Mouse (Mus musculus): ENCODE results near the gene Isoc2b.
A peak's percentile ranks its signal among the peaks of the same experiment; 100 is the strongest.
"Not testable (repeated sequence)": the region's sequence is repeated elsewhere in the genome, so short reads cannot be mapped to it uniquely, and the experiment has no call there.

The Isoc2b gene

DNA sequence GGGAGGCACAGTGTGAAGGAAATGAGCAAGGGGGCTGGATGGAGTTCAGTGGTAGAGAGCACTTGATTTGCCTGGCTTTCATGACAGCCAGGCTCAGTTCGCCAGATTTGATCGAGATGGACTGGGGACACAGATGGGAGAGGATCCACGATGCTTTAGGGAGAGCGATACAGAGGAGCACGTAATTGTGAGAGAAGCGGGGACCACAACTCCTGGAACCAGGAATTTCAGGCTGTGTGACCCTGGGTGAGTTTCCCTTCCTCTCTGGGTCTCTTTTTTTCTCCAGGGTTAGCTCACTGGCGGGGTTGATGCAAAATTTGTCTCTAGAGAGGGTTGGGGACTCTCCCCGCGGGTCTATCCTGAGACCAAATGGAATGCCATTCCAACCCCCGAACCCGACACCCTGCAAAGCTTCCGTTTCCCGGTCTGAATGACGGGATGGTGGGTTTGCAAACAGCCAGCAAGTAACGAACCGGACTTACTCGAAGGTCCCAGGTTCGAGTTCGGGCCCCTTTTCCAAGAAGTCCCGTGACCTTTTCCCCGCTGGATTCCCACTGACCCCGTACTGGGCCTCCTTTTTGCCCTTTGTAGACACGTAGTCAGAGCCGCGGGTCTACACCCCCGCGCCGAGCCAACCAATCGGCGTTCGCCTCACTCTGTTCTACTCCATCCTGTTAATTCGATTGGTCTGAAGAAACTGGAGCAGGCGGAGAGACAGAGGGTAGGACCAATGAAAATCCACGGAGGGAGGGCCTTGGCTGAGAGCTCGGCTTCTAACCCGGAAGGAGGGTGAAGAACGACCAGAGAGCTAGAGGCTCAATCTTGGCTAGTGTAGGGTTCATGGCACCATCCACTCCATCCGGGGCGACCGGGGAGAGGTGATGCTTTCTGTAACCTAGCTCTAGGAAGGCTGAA is 4.2 kb downstream of the Isoc2b start:
- peak; percentile 96 to 97 for DNase-seq

- DNase-seq = peak; percentile 50 to 71
Measured at GRCm38 (mm10) chr7:4865090-4865489, 5.0 kb downstream of the Isoc2b start.

DNA sequence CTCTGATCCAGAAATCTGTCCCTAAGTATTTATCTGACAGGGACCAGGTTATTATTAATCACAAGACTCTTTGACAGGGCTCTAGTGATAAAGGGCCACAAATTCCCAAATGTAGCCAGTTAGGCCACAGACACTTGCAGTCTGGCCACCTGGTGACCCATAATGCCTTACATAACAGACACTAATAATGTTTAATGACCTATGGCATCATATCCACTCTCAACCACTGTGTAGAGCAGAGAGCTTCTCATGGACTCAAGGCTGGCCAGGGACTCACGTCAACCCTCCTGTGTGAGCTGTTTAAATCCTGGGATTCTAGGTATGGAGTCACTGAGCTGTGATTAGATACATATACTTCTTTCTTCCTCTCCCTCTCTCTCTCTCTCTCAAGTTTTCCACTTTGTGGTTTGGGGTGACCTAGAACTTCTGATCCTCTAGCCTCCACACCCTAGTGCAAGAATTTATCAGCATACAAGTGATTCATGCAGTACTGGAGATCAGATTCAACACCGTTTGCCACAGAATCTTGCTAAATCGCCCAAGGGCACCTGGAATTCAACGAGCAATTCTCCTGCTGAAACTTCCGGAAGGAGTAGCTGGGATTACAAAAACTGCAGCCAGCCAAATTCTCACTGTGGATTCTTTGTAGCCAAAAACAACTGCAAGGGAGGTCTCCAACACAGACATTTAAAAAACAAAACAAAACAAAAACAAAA is 5.8 kb downstream of the Isoc2b start:
- DNase-seq = no peak

DNA sequence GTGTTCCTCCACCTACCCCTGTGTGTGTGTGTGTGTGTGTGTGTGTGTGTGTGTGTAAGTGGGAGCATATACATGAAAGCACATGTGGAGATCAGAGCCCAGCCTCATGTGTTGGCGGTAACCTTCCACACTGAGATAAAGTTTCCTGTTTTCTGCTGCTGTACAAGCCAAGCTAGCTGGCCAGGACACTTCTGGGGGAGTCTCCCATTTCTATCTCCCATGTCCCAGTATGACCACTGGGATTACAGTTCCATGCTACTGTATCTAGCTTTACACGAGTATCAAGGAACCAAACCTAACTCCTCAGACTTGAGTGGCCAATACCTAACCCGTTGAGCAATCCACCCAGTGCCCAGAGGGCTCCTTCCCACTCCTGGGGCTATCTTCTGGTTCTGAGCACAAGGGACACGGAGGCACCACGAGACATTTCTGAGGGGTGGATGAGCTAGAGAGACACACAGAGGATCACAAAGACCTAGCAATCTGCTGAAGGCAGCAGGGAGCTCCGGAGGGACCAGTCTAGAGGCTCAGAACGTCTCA is 6.4 kb downstream of the Isoc2b start:
- no peak for DNase-seq

DNA sequence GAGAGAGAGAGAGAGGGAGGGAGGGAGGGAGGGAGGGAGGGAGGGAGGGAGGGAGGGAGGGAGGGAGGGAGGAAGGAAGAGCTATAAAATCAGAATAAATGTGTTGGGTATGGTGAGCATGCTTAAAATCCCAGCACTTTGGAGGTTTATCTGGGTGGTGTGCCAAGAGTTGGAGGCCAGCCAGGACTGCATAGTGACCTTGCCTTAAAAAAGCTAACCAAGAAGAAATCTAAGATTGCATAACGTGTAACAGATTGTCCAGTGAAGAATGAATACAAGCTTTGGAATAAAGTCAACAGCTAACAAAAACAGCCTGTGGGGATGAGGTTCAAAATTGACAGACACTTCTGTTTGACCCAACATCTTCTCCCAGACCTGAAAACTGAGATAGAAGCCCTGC is 7.0 kb downstream of the Isoc2b start:
- DNase-seq = peak; percentile 66 to 74

DNA sequence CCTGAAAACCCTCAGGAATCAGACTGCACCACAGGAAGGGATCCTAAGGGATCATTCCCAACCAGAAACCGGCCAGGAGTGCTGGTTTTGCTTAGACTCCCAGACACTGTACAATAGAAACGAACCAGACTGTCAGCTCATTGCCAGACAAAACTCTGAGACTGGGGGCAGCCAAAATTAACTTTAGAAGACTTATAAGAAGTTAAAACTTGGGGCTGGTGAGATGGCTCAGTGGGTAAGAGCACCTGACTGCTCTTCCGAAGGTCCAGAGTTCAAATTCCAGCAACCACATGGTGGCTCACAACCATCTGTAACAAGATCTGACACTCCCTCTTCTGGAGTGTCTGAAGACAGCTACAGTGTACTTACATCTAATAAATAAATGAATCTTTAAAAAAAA is 9.1 kb downstream of the Isoc2b start:
- not testable (repeated sequence) for DNase-seq

- DNase-seq = no peak
Measured at GRCm38 (mm10) chr7:4859418-4859978, 10.6 kb downstream of the Isoc2b start.

GRCm38 (mm10) chr7:4857321-4857720 is 12.7 kb downstream of the Isoc2b start:
- peak in 1 of 2 experiments; percentile 66 for DNase-seq

GRCm38 (mm10) chr7:4856508-4856907 is 13.6 kb downstream of the Isoc2b start:
- no peak for DNase-seq

GRCm38 (mm10) chr7:4853613-4854012 is 16.4 kb downstream of the Isoc2b start:
- DNase-seq = no peak

GRCm38 (mm10) chr7:4851315-4851688 is 18.8 kb downstream of the Isoc2b start:
- DNase-seq = no peak

DNA sequence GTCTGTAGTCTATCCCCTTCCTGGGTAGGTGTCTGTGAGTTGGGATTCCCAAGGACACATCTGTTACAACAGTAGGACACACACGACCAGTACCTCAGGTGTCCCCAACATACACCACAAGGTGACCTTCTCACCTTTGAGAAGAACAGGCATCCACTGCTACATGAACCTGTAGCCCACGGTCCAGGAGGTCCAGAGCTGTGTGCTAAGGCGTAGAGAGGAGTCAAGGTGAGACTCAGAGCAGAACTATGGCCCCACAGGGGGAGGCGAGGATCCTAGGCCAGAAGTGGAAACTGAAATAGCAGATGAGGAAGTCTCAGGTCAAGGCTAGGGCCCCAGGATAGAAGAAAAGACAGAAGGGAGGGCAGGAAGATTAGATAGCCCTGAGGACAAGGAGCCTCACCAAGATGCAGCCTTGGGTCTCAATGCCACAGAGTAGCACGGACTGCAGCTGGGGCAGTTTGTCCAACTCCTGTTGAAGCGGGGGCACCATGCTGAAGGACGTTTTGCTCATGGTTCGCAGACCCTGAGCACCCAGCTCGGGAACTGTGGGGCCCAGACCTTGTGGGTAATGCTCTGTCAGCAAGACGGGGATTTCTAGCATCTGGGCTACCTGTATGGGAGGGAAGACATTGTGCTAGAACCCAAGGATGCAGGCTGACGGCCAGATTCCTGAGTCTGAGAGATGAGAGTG is 19.3 kb downstream of the Isoc2b start:
- no peak for DNase-seq

DNA sequence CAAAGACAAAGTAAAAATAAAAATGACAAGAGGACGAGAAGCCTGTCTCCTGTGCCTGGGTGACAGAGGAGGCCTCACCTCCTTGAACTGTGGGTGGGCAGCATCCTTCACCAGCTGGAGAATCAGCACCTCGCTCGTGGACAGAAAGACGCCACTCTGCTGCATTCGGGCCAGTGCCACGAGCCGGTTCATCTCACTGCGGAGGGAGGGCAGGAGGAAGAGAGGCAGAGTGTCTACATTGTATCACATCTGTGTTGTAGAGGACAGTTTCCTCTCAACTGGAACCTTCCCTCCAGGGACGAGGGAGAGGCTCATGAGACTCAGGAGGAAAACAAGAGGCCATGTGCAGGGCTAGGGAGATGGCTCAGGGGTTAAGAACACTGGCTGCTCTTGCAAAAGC is 20.7 kb downstream of the Isoc2b start:
- DNase-seq = no peak

- DNase-seq = peak; percentile 84 to 91
Measured at GRCm38 (mm10) chr7:4844917-4845309, 25.1 kb downstream of the Isoc2b start.

DNA sequence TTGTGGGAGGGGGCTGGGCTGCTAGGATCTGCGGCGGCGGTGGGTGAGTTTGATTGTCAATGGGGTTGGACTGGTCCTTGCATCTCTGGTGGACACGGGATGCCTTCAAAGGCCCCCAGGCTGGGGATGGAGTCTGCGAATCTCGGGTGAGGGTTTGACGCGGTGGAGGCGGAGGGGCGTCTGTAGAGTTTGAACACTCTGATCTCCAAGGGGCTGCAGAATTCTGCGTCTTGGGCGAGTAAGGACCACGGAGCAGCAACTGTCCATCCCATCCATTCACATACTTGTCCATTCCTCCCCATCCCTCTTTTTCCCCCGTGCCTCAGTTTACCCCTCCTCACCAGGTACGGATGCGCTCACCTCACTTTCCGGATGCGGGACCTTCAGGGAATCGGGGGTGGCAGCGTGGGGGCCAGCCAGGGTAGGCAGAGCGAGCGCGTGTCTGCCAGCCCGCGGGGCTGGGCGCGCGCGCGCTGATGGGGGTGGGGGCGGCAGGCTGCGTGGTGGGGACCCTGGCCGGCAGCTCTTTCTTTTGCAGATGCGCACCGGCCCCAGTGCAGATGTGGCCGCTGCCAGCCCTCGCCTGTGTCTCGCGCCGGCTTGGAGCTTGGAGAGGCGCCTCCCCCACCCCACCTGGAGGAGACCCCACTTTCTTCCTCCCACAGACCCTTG is 25.7 kb downstream of the Isoc2b start, which contains the start of gene Shisa7:
Gene Shisa7 (minus strand): TSS at position 452 of the 672 bp plus-strand sequence.
- no peak for DNase-seq

DNA sequence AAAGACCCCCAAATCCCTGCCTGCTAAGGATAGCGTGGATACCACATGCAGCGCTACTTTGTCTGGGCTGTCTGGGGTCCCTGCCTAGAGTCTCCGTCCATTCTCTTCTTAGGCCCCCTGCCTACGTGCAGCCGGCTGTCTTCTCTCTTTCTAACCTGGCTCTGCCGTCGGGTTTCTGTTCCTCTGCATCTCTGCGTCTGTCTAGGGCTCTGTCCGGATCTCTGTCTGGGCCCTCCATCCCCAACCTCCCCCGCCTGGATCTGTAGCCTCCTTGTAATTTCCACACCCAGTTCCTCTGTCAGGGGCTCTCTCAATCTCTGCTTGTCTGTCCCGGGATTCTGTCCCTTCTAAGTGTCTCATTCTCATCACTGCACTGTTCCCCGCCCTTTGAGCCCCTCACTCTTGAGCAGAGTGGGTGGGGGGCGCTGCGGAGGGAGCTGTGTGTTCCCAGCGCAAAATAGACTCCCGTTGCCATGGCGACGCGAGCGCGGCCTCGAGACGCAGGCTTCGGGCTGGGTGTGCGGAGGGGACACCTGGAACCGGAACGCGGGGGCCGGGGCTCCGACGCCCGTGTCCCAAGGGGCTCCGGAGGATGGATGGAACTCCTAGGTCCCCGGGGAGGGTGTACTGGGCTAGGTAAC is 26.3 kb downstream of the Isoc2b start:
- DNase-seq = peak; percentile 37 to 38

GRCm38 (mm10) chr7:4842634-4843131 is 27.4 kb downstream of the Isoc2b start:
- DNase-seq = peak; percentile 40 to 56

DNA sequence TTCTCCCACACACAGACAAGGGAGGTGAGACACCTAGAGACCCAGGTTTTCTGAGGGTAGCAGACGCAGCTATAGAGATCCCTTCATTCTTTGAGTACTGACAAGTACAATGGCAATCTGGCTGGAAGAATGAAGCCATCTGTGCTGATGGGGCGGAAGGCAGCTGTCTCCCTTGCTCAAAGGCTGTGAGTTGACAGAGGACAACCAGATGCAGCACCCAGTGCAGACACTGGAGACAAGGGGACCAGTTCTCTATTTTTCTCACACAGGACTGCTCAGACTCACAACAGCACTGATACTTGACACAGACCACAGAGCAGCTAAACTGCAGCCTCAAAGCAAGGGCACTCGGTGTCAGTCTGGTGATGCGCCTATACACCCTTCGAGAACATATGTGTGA is 28.0 kb downstream of the Isoc2b start:
- no peak for DNase-seq

- DNase-seq = no peak
Measured at GRCm38 (mm10) chr7:4837639-4838038, 32.4 kb downstream of the Isoc2b start.

- peak; percentile 78 to 87 for DNase-seq
Measured at GRCm38 (mm10) chr7:4836351-4836792, 33.7 kb downstream of the Isoc2b start.

- peak in 1 of 2 experiments; percentile 39 for DNase-seq
Measured at GRCm38 (mm10) chr7:4835631-4836327, 34.3 kb downstream of the Isoc2b start.
